9 mouse cellular contexts compared by ENCODE assay signal in genomic region chr5:136321378-136321777, GRCm38 (mm10).
DNase-seq lines count a peak whose midpoint lies in the region; ATAC-seq and TF ChIP-seq lines count a peak whose summit lies in the region.
"Had no signal": no experiment of that assay in that cellular context is flagged by ENCODE, and none has a peak within 500 bp of the region (broad histone marks: within the 10 kb centered on the region; RNA-seq: fewer than 3 reads in every experiment).

No protein-coding gene starts in this region.

- H3K27me3 ChIP-seq in kidney, adult 2 months (replicated peaks; ENCODE audit: control insufficient read depth, insufficient read depth, low read length), result no peaks in the 10 kb centered on the region
- H3K27me3 ChIP-seq in kidney, embryonic 14.5 days (ENCODE audit: control insufficient read depth, insufficient read depth, low read length), result no peaks in the 10 kb centered on the region
- no peaks in the 10 kb centered on the region for H3K27me3 ChIP-seq in E14TG2a.4 (ENCODE audit: insufficient read depth, low read length)
- no peaks in the 10 kb centered on the region for H3K27me3 ChIP-seq in limb, embryonic 14.5 days (ENCODE audit: control insufficient read depth, insufficient read depth, low read length)

- peaks cover 4% of the 10 kb centered on the region; the same call in 1 of the 2 replicates for H3K36me3 ChIP-seq in kidney, adult 2 months (ENCODE audit: control insufficient read depth, insufficient read depth, low read length)
- peaks cover 72% of the 10 kb centered on the region for H3K36me3 ChIP-seq in kidney, embryonic 14.5 days (ENCODE audit: control insufficient read depth, insufficient read depth, low read length)
- H3K36me3 ChIP-seq in E14TG2a.4 (ENCODE audit: insufficient read depth, low read length), result peaks cover 75% of the 10 kb centered on the region
- peaks cover 55% of the 10 kb centered on the region for H3K36me3 ChIP-seq in limb, embryonic 14.5 days (ENCODE audit: control insufficient read depth, insufficient read depth, low read length)

- peak; percentile 15 for DNase-seq in kidney, adult 2 months
- peak; percentile 13 for DNase-seq in A20 (ENCODE audit: low read depth, low spot score)
- DNase-seq in limb, embryonic 14.5 days (ENCODE audit: low spot score), result peak; percentile 18
- DNase-seq in testis, postnatal 10 days (ENCODE audit: low spot score), result no peak
- DNase-seq in left cerebral cortex, adult 8-10 months (ENCODE audit: low spot score in 2 of 2), result no peak
- DNase-seq: right cerebral cortex, postnatal 25 days had no signal

- no peaks in the 10 kb centered on the region for H3K9me3 ChIP-seq in kidney, embryonic 14.5 days (ENCODE audit: control insufficient read depth, low read length)
- no peaks in the 10 kb centered on the region for H3K9me3 ChIP-seq in E14TG2a.4 (ENCODE audit: low read length)
- H3K9me3 ChIP-seq in limb, embryonic 14.5 days (ENCODE audit: control insufficient read depth, low read length), result no peaks in the 10 kb centered on the region
- H3K9me3 ChIP-seq: midbrain, embryonic 10.5 days had no signal

- ATAC-seq in kidney, embryonic 14.5 days (ENCODE audit: low FRiP score, low TSS enrichment), result no peak
- no peak for ATAC-seq in limb, embryonic 14.5 days (ENCODE audit: low FRiP score, low read depth)

- H3K4me2 ChIP-seq in kidney, embryonic 14.5 days (replicated peaks; ENCODE audit: low read depth, low read length), result no peak overlapping the region
- no peak overlapping the region for H3K4me2 ChIP-seq in limb, embryonic 14.5 days (replicated peaks; ENCODE audit: low read depth, low read length, severe bottlenecking)

- no peak overlapping the region for H3K27ac ChIP-seq in kidney, adult 2 months (ENCODE audit: insufficient read depth, low read depth, low read length)
- H3K27ac ChIP-seq in kidney, embryonic 14.5 days (ENCODE audit: low read depth, low read length), result no peak overlapping the region
- no peak overlapping the region for H3K27ac ChIP-seq in limb, embryonic 14.5 days (replicated peaks; ENCODE audit: low read depth, low read length)
- H3K27ac ChIP-seq: midbrain, embryonic 10.5 days had no signal

- peak; percentile 38; the same call in 1 of the 2 replicates for TF ChIP-seq CTCF in kidney, adult 2 months (conservative IDR thresholded peaks at IDR 0.05; ENCODE audit: insufficient read depth, insufficient read length, low read depth, low read length)
- peak; percentile 54 for TF ChIP-seq CTCF in E14TG2a.4 (conservative IDR thresholded peaks at IDR 0.05; ENCODE audit: low read length)

- 78% methylated on average over 6 of the region's 6 CpGs for WGBS in kidney, adult 2 months
- WGBS in kidney, embryonic 14.5 days, result 87% methylated on average over 6 of the region's 6 CpGs
- 78% methylated on average over 6 of the region's 6 CpGs for WGBS in limb, embryonic 14.5 days

- no peaks in the 10 kb centered on the region for H3K4me1 ChIP-seq in kidney, adult 2 months (ENCODE audit: control insufficient read depth, insufficient read depth, low read length)
- H3K4me1 ChIP-seq in kidney, embryonic 14.5 days (ENCODE audit: control insufficient read depth, insufficient read depth, low read length), result no peaks in the 10 kb centered on the region
- no peaks in the 10 kb centered on the region for H3K4me1 ChIP-seq in E14TG2a.4 (replicated peaks; ENCODE audit: low read depth, low read length)
- H3K4me1 ChIP-seq in limb, embryonic 14.5 days (ENCODE audit: control insufficient read depth, insufficient read depth, low read length), result no peaks in the 10 kb centered on the region
- H3K4me1 ChIP-seq: midbrain, embryonic 10.5 days had no signal

- TF ChIP-seq POLR2A in kidney, adult 2 months (IDR thresholded peaks at IDR 0.05; ENCODE audit: low read depth, low read length), result no peak
- no peak for TF ChIP-seq POLR2A in limb, embryonic 14.5 days (IDR thresholded peaks at IDR 0.05; ENCODE audit: borderline replicate concordance, extremely low read depth, insufficient read depth, insufficient read length)

- H3K4me3 ChIP-seq in kidney, adult 2 months (ENCODE audit: insufficient read depth, low read depth, low read length), result no peak overlapping the region
- no peak overlapping the region for H3K4me3 ChIP-seq in kidney, embryonic 14.5 days (ENCODE audit: low read length)
- H3K4me3 ChIP-seq in E14TG2a.4 (replicated peaks; ENCODE audit: low read length), result no peak overlapping the region
- H3K4me3 ChIP-seq in limb, embryonic 14.5 days (replicated peaks; ENCODE audit: low read length), result no peak overlapping the region
- H3K4me3 ChIP-seq: midbrain, embryonic 10.5 days had no signal

- no peak overlapping the region for H3K9ac ChIP-seq in kidney, embryonic 14.5 days (ENCODE audit: low read depth, low read length)
- no peak overlapping the region for H3K9ac ChIP-seq in limb, embryonic 14.5 days (ENCODE audit: low read depth, low read length, severe bottlenecking)

Comparison
In these comparisons a context has a peak if more than half of its experiments do, and no peak if none do; other contexts are left out.
1. DNase-seq: peak in kidney, adult 2 months (single experiment), A20 (single experiment) and limb, embryonic 14.5 days (single experiment); none in testis, postnatal 10 days (single experiment) and left cerebral cortex, adult 8-10 months (0 of 2).